In genomic region chr5:24335888-24336511, GRCm38 (mm10) we compare ENCODE assay signal across 7 mouse cellular contexts. TPM values are rescaled to one million over a fixed set of nuclear protein-coding genes. Genes with fewer than 3 reads are reported as not detected.
A peak's percentile ranks its signal among the peaks of the same experiment; 100 is the strongest.
DNase-seq lines count a peak whose midpoint lies in the region; ATAC-seq and TF ChIP-seq lines count a peak whose summit lies in the region.

No protein-coding gene starts in this region.

- ATAC-seq in forebrain, postnatal 0 days: peak; percentile 92
- ATAC-seq in lung, postnatal 0 days: peak; percentile 70
- ATAC-seq in stomach, embryonic 14.5 days (ENCODE audit: insufficient number of reproducible peaks, insufficient read depth, low FRiP score, low read depth): peak; percentile 78

- H3K36me3 ChIP-seq in thymus, adult 2 months (ENCODE audit: control insufficient read depth, insufficient read depth, low read length): peaks cover 9% of the 10 kb centered on the region; the same call in 1 of the 2 replicates
- peaks cover 12% of the 10 kb centered on the region for H3K36me3 ChIP-seq in forebrain, postnatal 0 days (ENCODE audit: insufficient read depth)
- H3K36me3 ChIP-seq in kidney, adult 2 months (ENCODE audit: control insufficient read depth, insufficient read depth, low read length): no peaks in the 10 kb centered on the region
- no peaks in the 10 kb centered on the region for H3K36me3 ChIP-seq in lung, postnatal 0 days (ENCODE audit: insufficient read depth, low read length)
- peaks cover 5% of the 10 kb centered on the region; the same call in 1 of the 2 replicates for H3K36me3 ChIP-seq in stomach, embryonic 14.5 days (ENCODE audit: control insufficient read depth, insufficient read depth, low read length)

- H3K4me1 ChIP-seq in thymus, adult 2 months (replicated peaks; ENCODE audit: control insufficient read depth, insufficient read depth, low read length): no peaks in the 10 kb centered on the region
- no peaks in the 10 kb centered on the region for H3K4me1 ChIP-seq in forebrain, postnatal 0 days (ENCODE audit: insufficient read depth)
- no peaks in the 10 kb centered on the region for H3K4me1 ChIP-seq in kidney, adult 2 months (ENCODE audit: control insufficient read depth, insufficient read depth, low read length)
- H3K4me1 ChIP-seq in lung, postnatal 0 days (ENCODE audit: insufficient read depth, low read depth, low read length): peaks cover 6% of the 10 kb centered on the region; the same call in 1 of the 2 replicates
- H3K4me1 ChIP-seq in stomach, embryonic 14.5 days (ENCODE audit: control insufficient read depth, insufficient read depth, low read length): peaks cover 25% of the 10 kb centered on the region

- H3K9me3 ChIP-seq in forebrain, postnatal 0 days (ENCODE audit: low read length): no peaks in the 10 kb centered on the region
- no peaks in the 10 kb centered on the region for H3K9me3 ChIP-seq in lung, postnatal 0 days (ENCODE audit: low read length)
- H3K9me3 ChIP-seq in stomach, embryonic 14.5 days (ENCODE audit: control insufficient read depth, low read depth, low read length): no peaks in the 10 kb centered on the region

- peak; percentile 76 for TF ChIP-seq CTCF in thymus, adult 2 months (IDR thresholded peaks at IDR 0.05; ENCODE audit: borderline replicate concordance, control insufficient read depth, extremely low read depth, insufficient read depth, low read length, poor library complexity)
- peak; percentile 84 for TF ChIP-seq CTCF in forebrain, postnatal 0 days (IDR thresholded peaks at IDR 0.05; ENCODE audit: low read depth)
- TF ChIP-seq CTCF in kidney, adult 2 months (conservative IDR thresholded peaks at IDR 0.05; ENCODE audit: insufficient read depth, insufficient read length, low read depth, low read length): peak; percentile 70
- TF ChIP-seq CTCF in lung, postnatal 0 days (IDR thresholded peaks at IDR 0.05): peak; percentile 92

- no peak for TF ChIP-seq EP300 in lung, postnatal 0 days (IDR thresholded peaks at IDR 0.05)

- H3K4me2 ChIP-seq in forebrain, postnatal 0 days (ENCODE audit: low read depth): no peak overlapping the region
- no peak overlapping the region for H3K4me2 ChIP-seq in lung, postnatal 0 days (replicated peaks; ENCODE audit: low read depth, low read length)
- no peak overlapping the region for H3K4me2 ChIP-seq in stomach, embryonic 14.5 days (replicated peaks; ENCODE audit: low read depth, low read length)

- H3K27me3 ChIP-seq in thymus, adult 2 months (ENCODE audit: control insufficient read depth, insufficient read depth, low read length): no peaks in the 10 kb centered on the region
- H3K27me3 ChIP-seq in forebrain, postnatal 0 days (ENCODE audit: insufficient read depth, low read length): no peaks in the 10 kb centered on the region
- no peaks in the 10 kb centered on the region for H3K27me3 ChIP-seq in kidney, adult 2 months (replicated peaks; ENCODE audit: control insufficient read depth, insufficient read depth, low read length)
- no peaks in the 10 kb centered on the region for H3K27me3 ChIP-seq in lung, postnatal 0 days (replicated peaks; ENCODE audit: insufficient read depth, low read length)
- H3K27me3 ChIP-seq in stomach, embryonic 14.5 days (ENCODE audit: control insufficient read depth, insufficient read depth, low read length): no peaks in the 10 kb centered on the region

- no peak overlapping the region for H3K27ac ChIP-seq in thymus, adult 2 months (ENCODE audit: control insufficient read depth, insufficient read depth, low read length)
- no peak overlapping the region for H3K27ac ChIP-seq in forebrain, postnatal 0 days (ENCODE audit: low read depth, low read length)
- no peak overlapping the region for H3K27ac ChIP-seq in kidney, adult 2 months (ENCODE audit: insufficient read depth, low read depth, low read length)
- H3K27ac ChIP-seq in lung, postnatal 0 days (ENCODE audit: low read length): no peak overlapping the region; the same call in 1 of the 2 replicates
- no peak overlapping the region for H3K27ac ChIP-seq in stomach, embryonic 14.5 days (ENCODE audit: low read length)

- DNase-seq in thymus, adult 2 months: peak; percentile 65
- no peak for DNase-seq in thymus, adult 18-20 months
- peak; percentile 76 for DNase-seq in brain, adult 2 months (ENCODE audit: low read depth, low spot score)
- peak; percentile 55 for DNase-seq in forebrain, postnatal 0 days
- DNase-seq in kidney, adult 2 months: peak; percentile 43
- DNase-seq in lung, postnatal 0 days (ENCODE audit: low spot score): peak; percentile 67

- H3K9ac ChIP-seq in forebrain, postnatal 0 days: no peak overlapping the region
- H3K9ac ChIP-seq in lung, postnatal 0 days (replicated peaks; ENCODE audit: low read depth): no peak overlapping the region
- no peak overlapping the region for H3K9ac ChIP-seq in stomach, embryonic 14.5 days (replicated peaks; ENCODE audit: low read depth, low read length)

- WGBS in thymus, adult 2 months: 49% methylated on average over 3 of the region's 3 CpGs
- WGBS in forebrain, postnatal 0 days: 12% methylated on average over 3 of the region's 3 CpGs
- WGBS in kidney, adult 2 months: 34% methylated on average over 3 of the region's 3 CpGs
- WGBS in lung, postnatal 0 days: 19% methylated on average over 3 of the region's 3 CpGs
- 21% methylated on average over 3 of the region's 3 CpGs for WGBS in stomach, embryonic 14.5 days

- no peak for TF ChIP-seq POLR2A in thymus, adult 2 months (IDR thresholded peaks at IDR 0.05; ENCODE audit: control insufficient read depth, extremely low read depth, insufficient read depth, low read length, poor library complexity)
- TF ChIP-seq POLR2A in kidney, adult 2 months (IDR thresholded peaks at IDR 0.05; ENCODE audit: low read depth, low read length): no peak

- H3K4me3 ChIP-seq in thymus, adult 2 months (ENCODE audit: control insufficient read depth, insufficient read depth, low read length): no peak overlapping the region
- H3K4me3 ChIP-seq in forebrain, postnatal 0 days (ENCODE audit: low read depth, low read length): no peak overlapping the region
- H3K4me3 ChIP-seq in kidney, adult 2 months (ENCODE audit: insufficient read depth, low read depth, low read length): no peak overlapping the region
- no peak overlapping the region for H3K4me3 ChIP-seq in lung, postnatal 0 days (ENCODE audit: low read depth, low read length)
- no peak overlapping the region for H3K4me3 ChIP-seq in stomach, embryonic 14.5 days (ENCODE audit: low read depth, low read length)

RNA-seq across cellular contexts. Expression of gene Kcnh2, which starts 15.4 kb away (rescaled TPM):
- polyA plus RNA-seq in thymus, adult 2 months (2012; rRNA removed): 187 and 196 TPM in 2 replicates
- total RNA-seq in forebrain, postnatal 0 days (2014; rRNA removed): 13.5 and 21.2 TPM in 2 replicates
- 4.7 and 6.8 TPM in 2 replicates for polyA plus RNA-seq in forebrain, postnatal 0 days (2015; fragmentation: Nextera tagmentation; extraction: Ambion mirVana)
- polyA plus RNA-seq in kidney, adult 2 months (2012; rRNA removed): 3.1 and 5.5 TPM in 2 replicates
- polyA plus RNA-seq in lung, postnatal 0 days (2015; fragmentation: Nextera tagmentation; extraction: Ambion mirVana): 5.0 and 5.8 TPM in 2 replicates
- polyA plus RNA-seq in stomach, embryonic 14.5 days (2014; fragmentation: Nextera tagmentation; extraction: Ambion mirVana): 8.9 and 9.8 TPM in 2 replicates

RNA-seq across cellular contexts. Expression of gene Nos3, which starts 28.6 kb away (rescaled TPM):
- 3.7 and 5.7 TPM in 2 replicates for polyA plus RNA-seq in thymus, adult 2 months (2012; rRNA removed)
- total RNA-seq in forebrain, postnatal 0 days (2014; rRNA removed): 6.1 and 8.3 TPM in 2 replicates
- 6.3 and 6.8 TPM in 2 replicates for polyA plus RNA-seq in forebrain, postnatal 0 days (2015; fragmentation: Nextera tagmentation; extraction: Ambion mirVana)
- polyA plus RNA-seq in kidney, adult 2 months (2012; rRNA removed): 11.4 and 12.4 TPM in 2 replicates
- polyA plus RNA-seq in lung, postnatal 0 days (2015; fragmentation: Nextera tagmentation; extraction: Ambion mirVana): 20.3 and 26.5 TPM in 2 replicates
- polyA plus RNA-seq in stomach, embryonic 14.5 days (2014; fragmentation: Nextera tagmentation; extraction: Ambion mirVana): 4.6 and 4.9 TPM in 2 replicates

RNA-seq across cellular contexts. Expression of gene Atg9b, which starts 55.9 kb away (rescaled TPM):
- polyA plus RNA-seq in thymus, adult 2 months (2012; rRNA removed): 6.8 and 8.1 TPM in 2 replicates
- total RNA-seq in forebrain, postnatal 0 days (2014; rRNA removed): 8.0 and 9.5 TPM in 2 replicates
- polyA plus RNA-seq in forebrain, postnatal 0 days (2015; fragmentation: Nextera tagmentation; extraction: Ambion mirVana): 3.4 and 5.1 TPM in 2 replicates
- polyA plus RNA-seq in kidney, adult 2 months (2012; rRNA removed): 0.76 and 0.89 TPM in 2 replicates
- polyA plus RNA-seq in lung, postnatal 0 days (2015; fragmentation: Nextera tagmentation; extraction: Ambion mirVana): 0.54 and 0.94 TPM in 2 replicates
- 0.57 and 0.68 TPM in 2 replicates for polyA plus RNA-seq in stomach, embryonic 14.5 days (2014; fragmentation: Nextera tagmentation; extraction: Ambion mirVana)

RNA-seq across cellular contexts. Expression of gene Abcb8, which starts 57.5 kb away (rescaled TPM):
- polyA plus RNA-seq in thymus, adult 2 months (2012; rRNA removed): 78.2 and 85.0 TPM in 2 replicates
- 58.2 and 64.1 TPM in 2 replicates for total RNA-seq in forebrain, postnatal 0 days (2014; rRNA removed)
- 38.7 and 44.6 TPM in 2 replicates for polyA plus RNA-seq in forebrain, postnatal 0 days (2015; fragmentation: Nextera tagmentation; extraction: Ambion mirVana)
- 112 and 117 TPM in 2 replicates for polyA plus RNA-seq in kidney, adult 2 months (2012; rRNA removed)
- 22.4 and 25.6 TPM in 2 replicates for polyA plus RNA-seq in lung, postnatal 0 days (2015; fragmentation: Nextera tagmentation; extraction: Ambion mirVana)
- 46.2 and 52.5 TPM in 2 replicates for polyA plus RNA-seq in stomach, embryonic 14.5 days (2014; fragmentation: Nextera tagmentation; extraction: Ambion mirVana)

Comparison
In these comparisons a context has a peak if more than half of its experiments do, and no peak if none do; other contexts are left out.
1. DNase-seq: peak in thymus, adult 2 months (single experiment), brain, adult 2 months (single experiment), forebrain, postnatal 0 days (single experiment), kidney, adult 2 months (single experiment) and lung, postnatal 0 days (single experiment); none in thymus, adult 18-20 months (0 of 2).
2. RNA of gene Kcnh2, which starts 15.4 kb away (polyA plus RNA-seq): 187 to 196 TPM in thymus, adult 2 months; 8.9 to 9.8 TPM in stomach, embryonic 14.5 days, 4.7 to 6.8 TPM in forebrain, postnatal 0 days, 5.0 to 5.8 TPM in lung, postnatal 0 days and 3.1 to 5.5 TPM in kidney, adult 2 months; every median in the first group is over 10 times any median in the second.
3. Peak in every context shown above with its lines, with median percentiles within 50 percentile points of each other: CTCF ChIP-seq and ATAC-seq.